Mouse (Mus musculus) small intestine, adult 2 months (tissue): ENCODE data around the gene Poll.
A peak's percentile ranks its signal among the peaks of the same experiment; 100 is the strongest.

ENCODE experiments used
- CTCF ChIP-seq: fragments of 200-500 bp; IDR thresholded peaks from 2 replicates; pipeline ENCODE4 v1.5.1; 2012; ENCODE audit warnings: low read depth, mild to moderate bottlenecking, control low read depth, inconsistent platforms, low read length, moderate library complexity, mixed read lengths; ENCODE audit not compliant: insufficient replicate concordance, insufficient read length; ENCODE audit errors: extremely low read depth
- POLR2A ChIP-seq: fragments of 200-500 bp; IDR thresholded peaks from 2 replicates; pipeline ENCODE4 v1.6.1; 2012; ENCODE audit warnings: low read depth, mild to moderate bottlenecking, control low read depth, inconsistent platforms, low read length, moderate library complexity

DNA sequence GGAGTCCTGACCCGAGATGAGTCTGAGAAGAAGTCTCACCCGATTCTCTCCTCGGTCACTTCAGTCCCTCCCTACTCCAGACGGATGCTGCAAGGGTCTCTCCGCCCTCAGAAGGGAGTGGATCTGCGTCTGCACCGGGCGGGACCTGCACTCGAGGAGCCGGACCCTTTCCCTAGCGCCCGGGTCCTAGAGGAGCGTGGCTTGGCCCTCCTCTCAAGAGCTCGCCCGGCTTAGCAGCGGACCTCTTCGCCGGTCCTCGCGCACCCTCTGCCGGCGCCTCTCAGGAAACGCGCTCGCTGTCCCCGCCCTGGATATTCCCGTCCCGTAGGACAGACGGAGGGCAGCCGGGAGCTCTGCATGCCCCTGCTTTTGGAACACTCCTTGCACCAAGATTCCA is 15.4 kb downstream of the Poll start:
- TF ChIP-seq POLR2A (peak; percentile 19; the same call in 1 of the 2 replicates), CTCF (peak; percentile 72)
